Mouse (Mus musculus) olfactory bulb, adult 2 months (tissue): ENCODE results near the gene Por. TPM values are rescaled to one million over a fixed set of nuclear protein-coding genes. Genes with fewer than 3 reads are reported as not detected.

ENCODE experiments used
- H3K27ac ChIP-seq: fragments of 200-500 bp; 2 replicates; pipeline ENCODE4 v1.5.1; 2012; ENCODE audit warnings: low read depth, low read length; ENCODE audit not compliant: insufficient read depth
- H3K4me1 ChIP-seq: fragments of 200-500 bp; 2 replicates; pipeline ENCODE4 v1.6.1; 2012; ENCODE audit warnings: low read length; ENCODE audit not compliant: control insufficient read depth, insufficient read depth
- H3K4me3 ChIP-seq: fragments of 200-500 bp; 2 replicates; pipeline ENCODE4 v1.5.1; 2012; ENCODE audit warnings: mild to moderate bottlenecking, low read depth, low read length, moderate library complexity; ENCODE audit not compliant: insufficient read depth
- CTCF ChIP-seq: fragments of 200-500 bp; IDR thresholded peaks from 2 replicates; pipeline ENCODE4 v1.5.1; 2012; ENCODE audit warnings: low read depth, mild to moderate bottlenecking, low read length, moderate library complexity; ENCODE audit not compliant: insufficient read depth
- POLR2A ChIP-seq: fragments of 200-500 bp; IDR thresholded peaks from 2 replicates; pipeline ENCODE4 v1.6.1; 2012; ENCODE audit warnings: mild to moderate bottlenecking, low read depth, low read length, moderate library complexity; ENCODE audit not compliant: insufficient read depth
- WGBS: fragments of 180-500 bp; shearing (Covaris S2); methylation state at CpG from one replicate; pipeline ENCODE4 v1.1.7; 2018; 5-methylcytosine and 5-hydroxymethylcytosine counted together
- polyA plus RNA-seq: library from polyadenylated mRNA; stranded (reverse); fragments of >200 nt; gene quantifications from 2 replicates; pipeline ENCODE4 v1.2.4, GENCODE M21; 2012; ENCODE audit warnings: low replicate concordance; ENCODE audit not compliant: missing spikeins, insufficient read depth, insufficient read length

Gene Por
- polyA plus RNA-seq, result not detected in 2 replicates

DNA sequence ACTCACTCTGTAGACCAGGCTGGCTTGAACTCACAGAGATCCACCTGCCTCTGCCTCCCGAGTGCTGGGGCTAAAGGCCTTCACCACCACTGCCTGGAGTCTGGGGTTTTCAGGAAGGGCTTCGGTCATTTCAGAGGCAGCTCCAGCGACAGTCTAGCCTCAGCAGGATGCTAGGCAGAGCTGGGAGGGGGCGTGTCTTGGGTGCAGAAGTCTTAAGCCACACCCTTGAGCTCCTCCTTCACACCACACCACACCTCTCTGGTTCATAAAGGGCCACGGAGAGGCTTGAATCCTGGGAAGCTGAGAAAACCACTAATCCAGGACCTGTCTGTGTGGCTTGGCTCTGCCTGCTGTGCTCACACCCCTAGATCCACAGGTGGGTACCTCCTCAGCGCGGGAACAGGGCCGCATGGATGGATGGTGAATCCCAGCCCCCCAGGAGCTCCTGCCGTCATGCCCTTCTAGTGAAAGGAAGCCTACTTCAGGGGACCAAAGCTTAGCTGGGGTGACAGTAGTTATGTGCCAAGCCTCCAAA is at the start of gene Por:
Por (plus strand) TSS at position 293 of the 535 bp plus-strand sequence.
- no peak for TF ChIP-seq CTCF
- 36% methylated on average over 9 of the region's 9 CpGs for WGBS
- Histone ChIP-seq H3K4me3 (no peak within 1 kb of the TSS), H3K4me1 (peaks cover 5% of the 10 kb centered on the region), H3K27ac (no peak within 1 kb of the TSS)

DNA sequence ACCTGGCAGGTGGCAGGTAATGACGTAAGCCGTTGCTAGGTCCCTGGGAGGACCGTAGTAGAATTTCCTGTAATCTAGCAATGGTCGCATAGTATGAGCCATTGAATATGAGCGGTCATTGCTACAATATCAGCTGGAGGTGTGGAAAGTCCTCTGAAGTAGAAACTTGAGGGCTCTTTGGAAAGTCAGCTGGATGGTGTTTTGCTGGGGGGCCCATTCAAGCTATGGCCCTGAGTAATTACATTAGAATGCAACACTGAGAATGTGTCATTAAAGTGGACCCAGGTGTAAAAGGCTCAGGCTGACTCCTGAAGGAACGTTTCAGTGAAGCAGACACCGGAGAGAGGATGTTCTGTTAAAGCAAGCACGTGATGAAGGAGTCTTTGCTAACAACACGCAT is 49.3 kb upstream of the Por start:
- Histone ChIP-seq H3K4me3 (no peak overlapping the region), H3K4me1 (peaks cover 8% of the 10 kb centered on the region; the same call in 1 of the 2 replicates), H3K27ac (no peak overlapping the region)
- whole genome bisulfite sequencing, result 88% methylated on average over 9 of the region's 9 CpGs
- no peak for TF ChIP-seq CTCF
- no peak for TF ChIP-seq POLR2A

DNA sequence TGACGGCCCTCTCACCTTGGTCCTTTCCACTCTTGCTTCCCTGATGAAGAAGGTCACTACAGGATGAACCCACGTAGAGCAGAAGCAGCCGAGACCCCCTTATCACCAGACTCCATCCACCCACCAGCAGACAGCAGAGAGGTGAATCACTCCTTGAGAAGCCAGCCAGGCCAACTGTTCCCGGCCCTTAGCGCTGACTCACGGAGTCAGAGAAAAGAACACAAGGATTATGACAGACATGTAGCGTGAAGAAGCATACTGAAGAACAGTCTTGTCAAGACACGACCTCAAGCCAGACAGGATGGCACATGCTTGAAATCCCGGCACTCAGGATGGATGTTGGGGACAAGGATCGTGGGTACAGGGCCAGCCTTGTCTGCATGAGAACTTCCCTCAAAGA is 48.1 kb upstream of the Por start:
- Histone ChIP-seq H3K4me3 (no peak overlapping the region), H3K27ac (no peak overlapping the region), H3K4me1 (peaks cover 8% of the 10 kb centered on the region; the same call in 1 of the 2 replicates)
- 68% methylated on average over 10 of the region's 10 CpGs for WGBS
- TF ChIP-seq CTCF (no peak), POLR2A (no peak)

DNA sequence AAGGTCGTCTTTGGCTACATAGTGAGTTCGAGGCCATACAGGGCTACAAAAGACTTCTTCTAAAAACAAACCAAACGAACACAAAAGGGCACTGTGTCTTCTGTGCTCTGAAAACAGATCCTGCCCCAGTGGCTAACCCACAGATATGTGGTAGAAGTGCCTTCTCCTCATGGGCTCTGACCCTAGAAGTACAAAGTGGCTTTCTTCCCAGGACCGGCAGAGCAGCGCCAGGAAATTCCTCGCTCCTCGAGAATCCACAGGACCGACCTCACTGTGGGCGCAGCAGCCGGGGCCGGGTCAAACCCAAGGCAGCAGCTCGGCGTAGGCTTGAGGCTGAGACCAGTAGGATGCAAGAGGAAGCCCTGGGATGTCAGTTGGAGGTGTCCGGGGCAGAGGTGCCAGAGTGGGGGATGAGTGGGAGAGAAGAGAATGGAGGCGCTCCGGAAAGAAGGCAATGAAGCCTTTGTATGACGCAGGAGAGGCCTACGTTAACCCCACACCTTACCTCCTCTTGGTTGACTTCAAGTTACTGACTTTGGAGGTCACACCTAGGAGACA is 46.7 kb upstream of the Por start:
- 75% methylated on average over 18 of the region's 18 CpGs for WGBS

DNA sequence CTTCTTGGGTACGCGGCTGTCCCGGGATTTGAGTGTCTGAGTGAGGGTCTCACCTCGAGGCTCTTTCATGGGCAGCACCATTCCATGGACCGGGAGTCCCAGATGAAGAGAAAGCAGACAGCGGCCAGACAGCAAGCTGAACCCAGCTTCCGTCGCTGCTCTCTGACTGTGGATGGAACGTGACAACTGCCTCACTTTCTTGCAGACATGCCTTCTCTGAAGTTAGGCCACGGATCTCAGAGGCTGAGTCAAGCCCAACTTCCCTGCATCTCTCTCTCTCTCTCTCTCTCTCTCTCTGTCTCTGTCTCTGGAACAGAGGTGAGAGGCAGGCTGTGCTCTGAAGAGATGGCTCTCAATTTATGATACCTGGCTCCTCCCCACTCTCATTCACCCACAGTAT is 40.9 kb upstream of the Por start:
- no peak for TF ChIP-seq POLR2A
- no peak for TF ChIP-seq CTCF
- 31% methylated on average over 10 of the region's 10 CpGs for WGBS
- no peak overlapping the region for H3K27ac ChIP-seq
- peak overlapping the region; percentile 18 for H3K4me3 ChIP-seq
- 0 out of 2 replicates have a peak, but pooled peaks cover 3% of the 10 kb centered on the region for H3K4me1 ChIP-seq

More for the DNA sequence above, 46.7 kb upstream of the Por start:
- peaks cover 8% of the 10 kb centered on the region; the same call in 1 of the 2 replicates for H3K4me1 ChIP-seq
- no peak for TF ChIP-seq POLR2A
- H3K4me3 ChIP-seq, result no peak overlapping the region
- no peak overlapping the region for H3K27ac ChIP-seq

DNA sequence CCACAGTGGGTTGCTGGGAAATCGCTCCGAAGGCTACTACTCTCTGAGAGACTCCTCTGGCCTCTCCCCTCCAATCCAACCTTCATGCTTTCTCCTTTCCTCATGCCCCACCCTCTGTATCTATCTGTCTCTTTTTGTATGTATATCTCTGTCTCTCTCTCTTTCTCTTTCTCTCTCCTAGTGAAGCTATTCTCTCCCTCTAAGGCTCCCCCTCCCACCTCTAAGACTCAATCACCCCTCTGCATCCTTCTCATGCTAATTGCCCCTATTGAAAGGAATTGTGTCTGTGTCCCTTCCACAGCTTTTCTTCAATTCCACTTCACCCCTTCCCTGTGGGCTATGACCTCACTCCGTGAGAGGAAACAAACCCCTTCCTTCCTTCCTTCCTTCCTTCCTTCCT is 40.4 kb upstream of the Por start:
- Histone ChIP-seq H3K4me1 (0 out of 2 replicates have a peak, but pooled peaks cover 3% of the 10 kb centered on the region), H3K4me3 (no peak overlapping the region), H3K27ac (no peak overlapping the region)
- TF ChIP-seq POLR2A (no peak), CTCF (no peak)
- 94% methylated on average over 3 of the region's 3 CpGs for WGBS

DNA sequence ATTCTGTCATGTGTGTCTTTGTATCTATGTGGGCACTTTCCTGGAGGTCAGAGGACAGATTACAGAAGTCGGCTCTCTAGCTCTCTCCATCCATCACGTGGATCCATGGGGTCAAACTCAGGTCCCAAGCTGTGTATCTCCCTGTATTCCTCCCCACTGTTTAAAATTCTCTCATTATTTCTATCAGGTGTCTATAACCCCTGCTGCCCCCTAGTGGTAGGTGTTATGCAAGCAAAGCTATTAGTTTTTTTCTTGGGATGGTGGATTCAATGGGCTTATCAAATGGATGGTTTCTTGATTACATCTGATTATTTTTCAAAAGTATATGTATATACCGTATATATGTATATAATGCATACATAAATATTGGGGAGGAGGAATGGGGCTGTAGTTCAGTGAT is 39.2 kb upstream of the Por start:
- Histone ChIP-seq H3K4me3 (no peak overlapping the region), H3K27ac (no peak overlapping the region), H3K4me1 (0 out of 2 replicates have a peak, but pooled peaks cover 3% of the 10 kb centered on the region)
- no peak for TF ChIP-seq CTCF
- TF ChIP-seq POLR2A, result no peak
- 26% methylated on average over 3 of the region's 3 CpGs for WGBS

DNA sequence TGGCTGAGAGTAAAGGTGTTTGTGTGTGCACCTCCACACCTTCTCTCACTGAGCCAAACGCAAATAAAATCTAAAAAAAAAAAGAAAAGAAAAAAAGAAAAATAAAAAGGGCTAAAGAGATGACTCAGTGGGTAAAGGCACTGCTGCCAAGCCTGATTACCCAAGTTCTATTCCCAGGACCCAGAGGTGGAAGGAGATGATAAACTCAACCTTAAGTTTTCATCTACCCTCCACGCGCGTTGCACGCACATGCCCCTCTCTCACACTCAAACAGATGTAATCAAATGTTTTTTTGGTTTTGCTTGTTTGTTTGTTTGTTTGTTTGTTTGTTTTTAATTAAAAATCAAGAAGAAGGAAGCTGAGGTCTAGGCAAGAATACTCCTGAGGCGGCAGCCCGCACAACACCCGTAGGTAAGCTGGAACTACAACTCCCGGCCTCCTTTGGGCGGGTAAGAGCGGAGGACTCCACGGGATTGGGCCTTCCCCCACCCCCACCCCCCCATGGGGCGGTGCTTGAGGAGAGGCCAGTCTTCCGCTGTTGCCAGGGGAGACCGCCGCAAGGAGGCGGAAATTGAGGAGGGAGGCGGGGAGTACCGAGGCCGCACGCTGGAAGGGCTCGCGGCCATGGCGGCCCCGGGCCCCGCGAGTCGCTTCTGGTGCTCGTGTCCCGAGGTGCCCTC is 37.6 kb upstream of the Por start, which contains the start of gene Rhbdd2:
Rhbdd2 (plus strand) TSS at position 502 of the 680 bp plus-strand sequence.
- WGBS, result 11% methylated on average over 30 of the region's 30 CpGs
- Histone ChIP-seq H3K4me1 (0 out of 2 replicates have a peak, but pooled peaks cover 3% of the 10 kb centered on the region), H3K27ac (peak within 1 kb of the TSS; percentile 89), H3K4me3 (peak within 1 kb of the TSS; percentile 70)
- TF ChIP-seq CTCF, result no peak; the same call in 1 of the 2 replicates
- TF ChIP-seq POLR2A, result peak; percentile 91

DNA sequence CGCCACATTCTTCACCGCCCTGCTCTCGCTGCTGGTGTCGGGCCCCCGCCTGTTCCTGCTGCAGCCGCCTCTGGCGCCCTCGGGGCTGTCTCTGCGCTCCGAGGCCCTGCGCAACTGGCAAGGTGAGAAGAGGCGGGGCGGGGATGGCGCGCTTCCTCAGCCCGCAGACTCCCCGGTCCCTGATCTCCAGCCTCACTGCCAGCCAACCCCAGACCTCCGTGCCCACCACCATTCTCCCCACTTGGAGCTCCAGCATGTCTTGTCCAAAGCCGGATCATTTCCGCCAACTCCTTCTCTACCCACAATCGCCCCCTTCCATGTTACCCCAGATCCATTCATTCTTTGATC is 37.1 kb upstream of the Por start:
- H3K27ac ChIP-seq, result peak overlapping the region; percentile 89
- H3K4me3 ChIP-seq, result peak overlapping the region; percentile 70
- TF ChIP-seq POLR2A (no peak), CTCF (no peak)
- 0 out of 2 replicates have a peak, but pooled peaks cover 3% of the 10 kb centered on the region for H3K4me1 ChIP-seq
- 0% methylated on average over 21 of the region's 21 CpGs for WGBS
